Mouse (Mus musculus): ENCODE data around the gene Chst12.

GRCm38 (mm10) chr5:140491142-140491541 is 14.2 kb upstream of the Chst12 start:
- TF ChIP-seq CTCF (conservative IDR thresholded peaks at IDR 0.05 in 1 of 2, IDR thresholded peaks at IDR 0.05 in 1 of 2; ENCODE audit: low read depth in 2 of 2, low read length in 2 of 2) (no peak), POLR2A (IDR thresholded peaks at IDR 0.05; ENCODE audit: low read depth, low read length) (no peak), USF2 (conservative IDR thresholded peaks at IDR 0.05; ENCODE audit: low read depth, low read length) (no peak), SMC3 (IDR thresholded peaks at IDR 0.05; ENCODE audit: low read depth, low read length) (no peak), MAX (IDR thresholded peaks at IDR 0.05; ENCODE audit: low read length) (no peak), ZC3H11A (IDR thresholded peaks at IDR 0.05; ENCODE audit: low read depth, low read length) (no peak)
